ENCODE assay signal across 8 mouse cellular contexts in the genomic region with DNA sequence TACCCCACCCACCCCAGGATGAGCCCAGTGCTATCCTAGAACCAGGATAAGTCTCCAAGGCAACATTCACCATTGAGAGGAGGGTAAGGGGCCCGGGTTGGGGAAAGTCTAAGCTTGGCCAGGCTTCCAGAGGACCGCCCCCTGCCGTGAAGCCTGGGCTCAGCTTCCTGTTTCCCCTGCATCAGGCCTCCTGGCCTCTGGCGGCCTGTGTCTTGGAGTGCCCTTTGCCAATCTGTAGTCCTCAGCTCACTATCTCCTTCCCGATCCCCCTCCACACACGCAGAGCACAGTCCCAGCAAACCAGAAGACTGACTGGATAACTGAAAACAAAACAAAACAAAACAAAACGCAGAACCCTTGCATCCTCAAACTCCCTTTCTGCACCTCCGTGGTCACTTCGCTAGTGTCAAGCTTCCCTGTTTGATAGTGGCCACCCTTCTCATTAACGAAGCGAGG. TPM values are rescaled to one million over a fixed set of nuclear protein-coding genes. Genes with fewer than 3 reads are reported as not detected.
DNase-seq lines count a peak whose midpoint lies in the region; ATAC-seq and TF ChIP-seq lines count a peak whose summit lies in the region.

Clic1 (plus strand) TSS at position 406 of the 456 bp plus-strand sequence.

- TF ChIP-seq CTCF in kidney, postnatal 0 days (IDR thresholded peaks at IDR 0.05; ENCODE audit: low read depth), result peak; percentile 55

- no peaks in the 10 kb centered on the region for H3K9me3 ChIP-seq in embryonic facial prominence, embryonic 11.5 days (replicated peaks; ENCODE audit: control insufficient read depth, low read length)
- no peaks in the 10 kb centered on the region for H3K9me3 ChIP-seq in heart, embryonic 13.5 days
- no peaks in the 10 kb centered on the region for H3K9me3 ChIP-seq in kidney, postnatal 0 days (replicated peaks; ENCODE audit: low read length)

- peak within 1 kb of the TSS; percentile 71 for H3K4me3 ChIP-seq in embryonic facial prominence, embryonic 11.5 days (ENCODE audit: low read depth, low read length)
- H3K4me3 ChIP-seq in heart, embryonic 13.5 days, result peak within 1 kb of the TSS; percentile 75
- H3K4me3 ChIP-seq in kidney, postnatal 0 days (replicated peaks; ENCODE audit: low read depth, low read length), result peak within 1 kb of the TSS; percentile 50

- H3K27ac ChIP-seq in embryonic facial prominence, embryonic 11.5 days (replicated peaks; ENCODE audit: low read depth, low read length), result peak within 1 kb of the TSS; percentile 97
- peak within 1 kb of the TSS; percentile 99 for H3K27ac ChIP-seq in heart, embryonic 13.5 days (replicated peaks)
- H3K27ac ChIP-seq in kidney, postnatal 0 days, result peak within 1 kb of the TSS; percentile 98

- peak; percentile 49 to 53 for DNase-seq in B cell, adult 2 months
- DNase-seq in MEL-GATA-1-ER (ENCODE audit: extremely low read depth, low read depth), result peak; percentile 77
- peak; percentile 89 for DNase-seq in embryonic facial prominence, embryonic 11.5 days (ENCODE audit: low spot score)
- peak; percentile 94 for DNase-seq in kidney, postnatal 0 days (ENCODE audit: low spot score)
- peak; percentile 82 to 85 for DNase-seq in lung, postnatal 4 days
- DNase-seq in spleen, postnatal 10 days (ENCODE audit: low spot score in 2 of 2), result peak; percentile 52 to 70
- no peak for DNase-seq in right cerebral cortex, postnatal 4 days

- peaks cover 2% of the 10 kb centered on the region for H3K4me1 ChIP-seq in embryonic facial prominence, embryonic 11.5 days (ENCODE audit: control insufficient read depth, insufficient read depth, low read length)
- peaks cover 68% of the 10 kb centered on the region for H3K4me1 ChIP-seq in heart, embryonic 13.5 days
- peaks cover 32% of the 10 kb centered on the region for H3K4me1 ChIP-seq in kidney, postnatal 0 days (replicated peaks; ENCODE audit: insufficient read depth, low read length)

- WGBS in embryonic facial prominence, embryonic 11.5 days, result 3% methylated on average over 11 of the region's 11 CpGs
- under 1% methylated on average over 11 of the region's 11 CpGs for WGBS in heart, embryonic 13.5 days
- under 1% methylated on average over 11 of the region's 11 CpGs for WGBS in kidney, postnatal 0 days

- no peaks in the 10 kb centered on the region for H3K27me3 ChIP-seq in embryonic facial prominence, embryonic 11.5 days (ENCODE audit: control insufficient read depth, insufficient read depth, low read length)
- no peaks in the 10 kb centered on the region for H3K27me3 ChIP-seq in heart, embryonic 13.5 days (replicated peaks)
- no peaks in the 10 kb centered on the region for H3K27me3 ChIP-seq in kidney, postnatal 0 days (ENCODE audit: insufficient read depth, low read length)

- peaks cover 5% of the 10 kb centered on the region for H3K36me3 ChIP-seq in embryonic facial prominence, embryonic 11.5 days (replicated peaks; ENCODE audit: control insufficient read depth, insufficient read depth, low read depth, low read length)
- peaks cover 27% of the 10 kb centered on the region for H3K36me3 ChIP-seq in heart, embryonic 13.5 days
- peaks cover 20% of the 10 kb centered on the region for H3K36me3 ChIP-seq in kidney, postnatal 0 days (ENCODE audit: insufficient read depth, low read length)

- no peak for ATAC-seq in embryonic facial prominence, embryonic 11.5 days (replicated peaks; ENCODE audit: insufficient number of reproducible peaks, low FRiP score, low TSS enrichment, low read depth)
- peak; percentile 7; the same call in 1 of the 2 replicates for ATAC-seq in heart, embryonic 13.5 days (ENCODE audit: extremely low read depth, insufficient number of reproducible peaks, low FRiP score, low TSS enrichment)
- ATAC-seq in kidney, postnatal 0 days (replicated peaks; ENCODE audit: low FRiP score, low read depth), result peak; percentile 27; the same call in 1 of the 2 replicates

- peak within 1 kb of the TSS; percentile 89 for H3K4me2 ChIP-seq in embryonic facial prominence, embryonic 11.5 days (ENCODE audit: low read depth, low read length)
- H3K4me2 ChIP-seq in heart, embryonic 13.5 days, result peak within 1 kb of the TSS; percentile 95
- peak within 1 kb of the TSS; percentile 81 for H3K4me2 ChIP-seq in kidney, postnatal 0 days (ENCODE audit: low read length)

- peak within 1 kb of the TSS; percentile 93 for H3K9ac ChIP-seq in embryonic facial prominence, embryonic 11.5 days (replicated peaks; ENCODE audit: low read length)
- H3K9ac ChIP-seq in heart, embryonic 13.5 days, result peak within 1 kb of the TSS; percentile 99
- H3K9ac ChIP-seq in kidney, postnatal 0 days (ENCODE audit: low read depth, low read length), result peak within 1 kb of the TSS; percentile 77

RNA-seq across cellular contexts. Expression of gene Clic1, which starts in this region (rescaled TPM):
- polyA plus RNA-seq in embryonic facial prominence, embryonic 11.5 days (2014; fragmentation: Nextera tagmentation; extraction: Ambion mirVana), result 73.9 and 84.2 TPM in 2 replicates
- polyA plus RNA-seq in heart, embryonic 13.5 days (2015; fragmentation: Nextera tagmentation; extraction: Ambion mirVana), result 351 and 389 TPM in 2 replicates
- polyA plus RNA-seq in kidney, postnatal 0 days (2015; fragmentation: Nextera tagmentation; extraction: Ambion mirVana), result 266 and 282 TPM in 2 replicates
